Mouse (Mus musculus): ENCODE measurements at regions not wholly inside any gene's neighbourhood (a gene's known extent, or its start where the extent isn't known, plus 50 kb on each side); places are given as distances from the start of the nearest gene placed in this dataset.

GRCm38 (mm10) chr13:47998495-47998894 is 262.5 kb upstream of the Id4 start:
- TF ChIP-seq CTCF (IDR thresholded peaks at IDR 0.05; ENCODE audit: control insufficient read depth, insufficient read depth, insufficient read length) (no peak), CEBPB (IDR thresholded peaks at IDR 0.05; ENCODE audit: low read depth) (no peak), USF1 (IDR thresholded peaks at IDR 0.05; ENCODE audit: low read depth) (no peak), MAX (IDR thresholded peaks at IDR 0.05) (no peak)

All from C2C12 (cell line).